Mouse (Mus musculus) liver, postnatal 0 days (tissue): ENCODE data around the gene Prss41.

ENCODE experiments used
- CTCF ChIP-seq: sonication (generic); IDR thresholded peaks from 2 replicates; pipeline ENCODE4 v1.5.1; 2016; ENCODE audit warnings: antibody characterized with exemption, low read depth
- EP300 ChIP-seq: IDR thresholded peaks from 2 replicates; pipeline ENCODE4 v1.6.1; 2016; ENCODE audit warnings: antibody characterized with exemption, low read depth, mild to moderate bottlenecking

GRCm38 (mm10) chr17:23819235-23819634 is 24.7 kb downstream of the Prss41 start:
- TF ChIP-seq CTCF (no peak), EP300 (no peak)
